Mouse (Mus musculus): ENCODE measurements at regions not wholly inside any gene's neighbourhood (a gene's known extent, or its start where the extent isn't known, plus 50 kb on each side); places are given as distances from the start of the nearest gene placed in this dataset.

DNA sequence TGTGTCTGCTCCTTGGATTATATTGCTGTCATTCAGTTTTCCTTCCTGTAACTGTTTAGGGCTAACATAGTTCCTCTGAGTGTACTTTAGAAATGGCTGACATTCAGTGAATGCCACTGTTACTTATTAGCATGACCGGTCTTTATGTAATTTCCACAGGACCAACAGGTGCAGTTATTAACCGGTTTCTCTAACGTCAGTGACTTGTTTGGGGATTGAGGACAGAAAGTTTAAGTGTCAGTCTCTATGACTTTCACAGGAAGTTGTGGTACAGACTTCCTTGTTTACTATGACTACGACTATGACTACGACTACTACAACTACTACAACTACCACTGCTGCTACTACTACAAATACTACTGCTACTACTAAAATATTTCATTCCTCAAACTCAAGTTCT, 170.4 kb upstream of the Ptger4 start:
- DNase-seq (ENCODE audit: low spot score), result no peak

- DNase-seq (ENCODE audit: low spot score), result no peak
These were observed 172.0 kb upstream of the Ptger4 start for GRCm38 (mm10) chr15:5416031-5416430.

DNA sequence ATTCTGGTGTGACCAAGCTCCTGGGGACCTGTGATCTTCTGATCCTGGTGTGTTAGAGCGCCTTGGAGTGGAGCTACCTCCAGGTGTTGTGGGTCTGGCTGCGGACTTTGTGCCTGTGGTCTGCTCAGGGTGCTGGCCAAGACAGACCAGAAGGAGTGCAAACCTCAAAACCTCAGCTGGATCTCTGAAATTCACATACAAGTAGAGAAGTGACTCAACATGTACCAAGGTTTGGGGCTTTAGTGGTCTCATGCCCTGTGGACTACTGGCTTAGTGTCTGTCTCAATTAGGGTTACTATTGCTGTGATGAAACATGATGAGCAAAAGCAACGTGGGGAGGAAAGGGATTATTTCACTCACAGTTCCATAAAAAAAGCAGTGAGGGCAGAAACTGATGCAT, 182.7 kb upstream of the Ptger4 start:
- DNase-seq (ENCODE audit: low spot score), result no peak

DNA sequence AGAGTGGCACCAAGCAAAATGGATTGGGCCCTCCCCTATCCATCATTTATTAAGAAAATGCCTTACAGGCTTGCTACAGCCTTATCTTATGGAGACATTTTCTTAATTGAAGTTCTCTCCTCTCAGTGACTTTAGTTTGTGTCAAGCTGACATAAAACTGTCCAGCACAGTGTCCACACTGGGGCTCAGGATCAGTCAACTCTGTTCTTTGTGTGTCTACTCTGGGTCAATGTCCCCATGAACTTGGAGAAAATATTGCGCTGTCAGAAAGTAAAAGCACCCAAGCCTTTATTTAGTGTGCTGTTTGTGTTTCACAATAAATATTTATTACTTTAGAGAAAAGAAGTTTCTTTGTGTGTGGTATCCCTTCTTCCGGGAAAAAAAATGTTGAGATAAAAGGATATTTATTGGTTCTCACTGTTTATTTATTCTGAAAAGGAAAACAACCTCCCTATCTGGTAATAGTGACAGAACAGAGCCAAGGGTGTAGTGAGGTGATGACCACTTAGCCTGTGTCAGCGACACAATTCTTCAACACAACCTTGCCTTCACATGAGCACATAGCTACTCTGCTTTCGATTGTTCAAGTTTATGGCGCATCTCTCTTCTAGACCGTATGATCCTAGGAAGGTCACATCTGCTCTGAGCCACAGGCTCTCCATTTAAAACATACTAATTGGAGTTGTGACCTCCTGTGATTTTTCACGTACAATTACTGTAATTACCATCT, 183.5 kb upstream of the Ptger4 start:
- no peak for DNase-seq (ENCODE audit: low spot score)

DNA sequence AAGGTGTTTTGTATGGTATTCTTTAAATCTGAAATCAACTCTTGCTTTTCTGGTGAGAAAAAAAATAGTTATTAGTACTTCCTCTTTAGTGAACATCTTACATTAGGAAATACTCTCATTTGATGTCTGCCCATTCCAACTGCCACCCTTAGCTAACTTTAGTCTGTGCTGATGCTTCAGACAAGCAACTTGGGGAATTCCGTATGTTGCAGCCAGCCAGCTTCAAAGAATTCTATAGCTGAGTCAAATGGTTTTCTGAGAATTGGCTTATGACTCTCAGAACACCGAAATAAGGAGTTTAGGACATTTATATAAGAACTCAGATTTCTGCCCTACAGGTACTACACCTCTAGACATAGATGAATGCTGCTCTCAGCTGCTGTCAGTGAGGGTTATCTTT, 188.0 kb upstream of the Ptger4 start:
- DNase-seq (ENCODE audit: low spot score), result no peak

- no peak for DNase-seq (ENCODE audit: low spot score)
These were observed 193.0 kb upstream of the Ptger4 start for GRCm38 (mm10) chr15:5437020-5437419.

DNA sequence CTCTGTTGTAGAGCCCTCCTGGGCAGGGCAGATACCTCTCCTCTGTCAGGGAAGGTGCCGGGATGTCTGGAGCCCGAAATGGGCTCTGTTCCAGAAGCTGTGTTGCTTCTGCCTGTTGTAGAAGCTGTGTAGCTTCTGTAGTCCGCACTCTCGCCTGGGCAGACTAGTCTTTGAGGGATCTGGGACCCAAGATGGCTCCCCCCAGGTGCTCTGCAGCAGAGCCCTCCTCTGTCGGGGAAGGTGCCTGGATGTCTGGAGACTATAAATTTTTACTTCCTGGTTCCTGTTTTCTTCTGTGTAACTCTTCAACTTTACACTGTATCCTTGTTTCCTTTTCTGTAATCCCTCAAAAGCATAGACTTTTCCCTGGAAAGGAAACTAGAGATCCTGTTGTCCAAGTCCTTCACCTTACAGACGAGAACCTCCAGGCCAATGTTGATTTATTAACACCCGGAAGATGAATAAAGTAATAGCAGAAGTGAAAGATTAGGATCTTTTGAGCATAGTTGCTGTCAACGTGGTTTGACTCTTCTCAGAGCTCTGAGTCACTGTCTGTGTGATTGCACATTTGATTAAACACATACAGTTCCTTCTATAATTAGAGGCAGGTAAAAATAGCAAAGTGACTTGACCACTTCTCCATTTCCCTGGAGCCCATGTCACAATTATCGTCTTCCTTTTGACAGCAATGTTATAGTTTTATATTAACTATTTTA, 202.2 kb upstream of the Ptger4 start:
- DNase-seq (ENCODE audit: low spot score), result no peak

- no peak for DNase-seq (ENCODE audit: low spot score)
These were observed 202.8 kb upstream of the Ptger4 start for GRCm38 (mm10) chr15:5446756-5447314.

GRCm38 (mm10) chr15:5447707-5448496, 203.9 kb upstream of the Ptger4 start:
- no peak for DNase-seq (ENCODE audit: low spot score)

GRCm38 (mm10) chr15:5459083-5459482, 215.1 kb upstream of the Ptger4 start:
- DNase-seq (ENCODE audit: low spot score), result no peak

DNA sequence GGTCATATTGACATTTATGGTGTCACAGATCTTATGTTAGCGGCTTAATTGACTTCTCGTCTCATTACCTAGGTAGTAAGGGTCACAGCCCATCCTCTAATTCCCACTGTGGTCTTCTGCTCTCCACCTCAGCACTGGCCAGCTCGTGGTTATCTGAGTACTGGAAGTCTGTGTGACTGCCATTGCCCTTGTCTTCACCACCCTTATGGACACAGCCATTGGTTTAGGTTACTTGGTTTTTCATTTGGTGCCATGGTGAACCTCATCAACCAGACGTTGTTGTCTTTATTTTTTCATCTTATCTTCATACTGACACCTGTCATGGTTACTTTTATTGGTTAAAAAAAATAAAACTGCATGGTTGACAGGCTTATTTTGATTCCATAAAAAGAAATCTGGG, 215.6 kb upstream of the Ptger4 start:
- DNase-seq (ENCODE audit: low spot score), result no peak

DNA sequence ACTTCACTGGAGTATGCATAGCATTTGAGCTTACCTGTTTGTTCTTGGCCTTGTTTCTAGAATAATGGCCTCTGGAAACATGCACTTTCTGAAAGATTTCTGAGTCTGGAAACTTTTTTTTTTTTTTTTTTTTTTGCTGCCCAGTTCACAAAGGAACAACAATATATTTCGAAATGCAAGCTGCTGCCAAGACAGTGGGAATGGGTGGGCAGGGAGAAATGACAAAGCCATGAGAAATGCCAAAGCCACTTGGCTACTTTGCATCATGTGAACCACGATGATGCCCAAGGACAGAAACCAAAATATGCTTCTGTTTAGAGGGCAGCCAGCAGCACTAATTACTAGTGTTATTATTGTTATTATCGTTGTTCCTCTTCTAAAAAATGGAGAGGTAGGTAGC, 218.7 kb upstream of the Ptger4 start:
- DNase-seq (ENCODE audit: low spot score), result no peak

GRCm38 (mm10) chr15:5464732-5465131, 220.7 kb upstream of the Ptger4 start:
- no peak for DNase-seq (ENCODE audit: low spot score)

DNA sequence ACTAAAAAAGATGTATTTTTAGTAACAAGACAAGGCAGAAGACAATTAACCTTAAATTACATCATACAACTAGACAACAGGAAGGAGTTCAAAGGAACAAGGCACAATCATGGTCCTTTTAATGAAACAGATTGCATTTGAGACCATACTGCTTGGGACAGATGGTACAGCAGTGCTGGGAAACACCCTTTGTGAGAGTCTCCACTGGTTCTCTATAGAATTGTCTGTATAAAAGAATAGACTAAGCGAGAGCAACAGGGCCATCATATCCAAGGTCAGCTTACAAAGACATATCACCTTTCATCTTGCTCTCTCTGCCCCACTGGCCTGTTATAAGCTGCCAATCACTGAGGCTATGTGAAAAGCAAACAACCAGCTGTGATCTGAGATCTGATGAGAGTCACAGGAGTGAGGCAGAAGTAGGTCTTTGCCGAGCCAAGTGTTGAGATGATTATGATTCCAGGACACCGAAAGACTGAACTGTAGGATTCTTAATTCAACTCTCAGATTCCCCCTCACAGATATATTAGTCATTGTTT, 224.6 kb upstream of the Ptger4 start:
- DNase-seq (ENCODE audit: low spot score), result peak; percentile 10

DNA sequence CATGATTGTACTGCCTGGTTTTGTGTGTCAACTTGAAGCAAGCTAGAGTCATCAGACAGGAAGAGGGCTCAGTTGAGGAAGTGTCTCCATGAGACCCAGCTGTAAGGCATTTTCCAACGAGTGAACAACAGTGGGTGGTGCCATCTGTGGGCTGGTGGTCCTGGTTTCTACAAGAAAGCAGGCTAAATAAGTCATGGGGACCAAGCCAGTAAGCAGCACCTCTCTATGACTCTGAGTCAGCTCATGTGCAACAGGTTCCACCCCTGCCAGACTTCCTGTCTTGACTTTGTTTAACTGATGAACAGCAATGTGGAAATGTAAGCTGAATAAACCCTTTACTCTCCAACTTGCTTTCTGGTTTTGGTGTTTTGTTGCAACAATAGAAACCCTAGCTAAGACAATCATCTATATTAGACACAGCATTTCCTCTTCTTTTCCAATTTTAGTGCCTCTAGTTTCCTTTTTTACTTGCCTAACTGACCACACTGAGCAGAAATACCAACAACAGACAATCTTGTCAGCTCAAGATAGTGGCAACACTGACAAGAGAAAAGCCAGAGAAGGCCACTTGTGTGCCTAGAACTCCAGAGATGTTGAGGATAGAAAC, 231.5 kb upstream of the Ptger4 start:
- DNase-seq (ENCODE audit: low spot score), result no peak

GRCm38 (mm10) chr15:5493286-5493685, 249.3 kb upstream of the Ptger4 start:
- no peak for DNase-seq (ENCODE audit: low spot score)

DNA sequence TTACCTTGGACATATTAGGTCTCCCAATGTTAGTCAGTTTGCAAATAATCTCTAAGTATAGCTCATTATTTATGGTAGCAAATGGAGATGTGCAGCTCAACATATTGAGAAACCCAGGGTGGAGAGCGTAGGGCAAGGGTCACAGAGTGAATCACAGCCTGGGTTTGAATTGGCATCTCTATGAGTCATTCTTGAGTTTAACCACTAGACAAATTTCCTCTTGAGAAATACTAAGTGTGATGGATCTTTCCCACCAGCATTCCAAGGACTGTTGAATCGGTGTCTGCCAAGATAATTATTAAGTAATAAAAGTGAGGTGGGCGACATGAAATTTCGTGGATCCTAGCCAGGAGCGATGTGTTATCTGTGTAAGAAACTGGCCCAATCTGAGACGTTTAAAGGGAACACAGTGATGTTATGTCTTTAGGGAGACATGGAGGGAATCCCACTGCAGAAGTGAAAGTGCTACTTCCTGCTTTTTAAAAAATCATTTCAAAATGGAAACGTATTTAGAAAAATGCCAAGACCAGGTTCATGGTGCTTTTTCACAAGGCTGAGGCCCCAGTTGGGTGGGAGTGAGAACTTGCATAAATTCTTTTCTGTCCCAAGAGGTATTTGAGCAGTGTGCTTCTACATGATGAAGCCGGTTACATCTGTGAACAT, 251.3 kb upstream of the Ptger4 start:
- DNase-seq (ENCODE audit: low spot score), result no peak

- DNase-seq (ENCODE audit: low spot score), result no peak
These were observed 252.0 kb upstream of the Ptger4 start for GRCm38 (mm10) chr15:5495954-5496353.

- no peak for DNase-seq (ENCODE audit: low spot score)
These were observed 260.5 kb upstream of the Ptger4 start for GRCm38 (mm10) chr15:5504502-5504901.

DNA sequence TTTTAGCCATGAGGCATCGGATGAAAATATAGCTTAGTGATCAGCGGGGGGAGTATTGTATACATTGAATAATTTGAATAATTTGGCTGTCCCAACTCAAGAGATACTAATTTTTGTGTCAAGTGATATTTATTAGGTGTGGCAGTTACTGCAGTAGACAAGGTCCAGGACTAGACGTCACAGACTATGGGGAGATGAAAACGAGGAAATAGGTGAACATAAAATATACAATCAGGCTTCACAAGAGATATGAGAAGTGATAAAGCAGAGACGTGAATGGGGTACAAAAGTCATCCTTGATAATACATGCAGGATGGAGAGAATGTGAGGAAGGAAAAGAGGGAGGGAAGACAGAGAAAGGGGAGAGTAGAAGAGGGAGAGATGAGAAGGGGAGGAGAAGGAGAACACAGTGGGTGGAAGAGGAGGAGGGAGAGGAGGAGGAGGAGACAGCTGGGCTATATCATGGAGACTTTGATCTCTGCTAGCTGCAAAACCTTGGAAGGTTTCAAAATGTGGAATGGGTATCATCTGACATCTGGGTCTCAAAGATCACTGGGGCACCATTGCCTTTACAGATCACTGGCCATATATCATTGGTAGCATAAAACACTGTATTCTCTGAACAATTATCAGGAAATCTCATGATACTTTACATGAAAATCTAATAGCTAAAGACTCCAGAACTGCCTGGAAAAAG, 263.0 kb upstream of the Ptger4 start:
- DNase-seq (ENCODE audit: low spot score), result no peak

- no peak for DNase-seq (ENCODE audit: low spot score)
These were observed 263.5 kb upstream of the Ptger4 start for GRCm38 (mm10) chr15:5507545-5507913.

Measured in retina, embryonic 14.5 days (tissue).